Mouse (Mus musculus): Measurements from ENCODE around the gene Cnn3. TPM values are rescaled to one million over a fixed set of nuclear protein-coding genes. Genes with fewer than 3 reads are reported as not detected.

The Cnn3 gene
- total RNA-seq, 2 experiments from 2014 or later: 107 to 110 TPM

DNA sequence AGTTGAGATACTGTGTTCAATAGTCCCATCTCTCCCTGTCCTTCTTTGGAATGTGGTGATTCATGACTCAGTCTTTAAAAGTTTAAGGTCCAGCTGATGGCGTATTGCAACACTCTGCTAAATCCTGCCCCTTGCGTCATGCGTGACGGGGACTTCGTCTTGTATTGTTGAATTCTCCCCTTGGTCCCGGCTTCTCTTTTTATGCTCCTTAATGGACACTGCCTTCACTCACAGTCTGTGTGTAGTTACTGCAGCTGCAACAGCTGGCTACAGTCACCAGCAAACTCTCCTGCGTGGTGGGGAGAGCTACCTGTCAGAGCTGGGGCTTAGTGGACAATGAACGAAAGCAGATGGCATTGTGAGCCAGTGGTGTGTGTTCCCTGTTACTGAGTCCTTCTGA, 23.2 kb downstream of the Cnn3 start:
- DNase-seq (ENCODE audit: low spot score in 2 of 2): no peak

- no peak for DNase-seq (ENCODE audit: low spot score in 2 of 2)
Measured at GRCm38 (mm10) chr3:121451404-121451803, 25.1 kb downstream of the Cnn3 start.

DNA sequence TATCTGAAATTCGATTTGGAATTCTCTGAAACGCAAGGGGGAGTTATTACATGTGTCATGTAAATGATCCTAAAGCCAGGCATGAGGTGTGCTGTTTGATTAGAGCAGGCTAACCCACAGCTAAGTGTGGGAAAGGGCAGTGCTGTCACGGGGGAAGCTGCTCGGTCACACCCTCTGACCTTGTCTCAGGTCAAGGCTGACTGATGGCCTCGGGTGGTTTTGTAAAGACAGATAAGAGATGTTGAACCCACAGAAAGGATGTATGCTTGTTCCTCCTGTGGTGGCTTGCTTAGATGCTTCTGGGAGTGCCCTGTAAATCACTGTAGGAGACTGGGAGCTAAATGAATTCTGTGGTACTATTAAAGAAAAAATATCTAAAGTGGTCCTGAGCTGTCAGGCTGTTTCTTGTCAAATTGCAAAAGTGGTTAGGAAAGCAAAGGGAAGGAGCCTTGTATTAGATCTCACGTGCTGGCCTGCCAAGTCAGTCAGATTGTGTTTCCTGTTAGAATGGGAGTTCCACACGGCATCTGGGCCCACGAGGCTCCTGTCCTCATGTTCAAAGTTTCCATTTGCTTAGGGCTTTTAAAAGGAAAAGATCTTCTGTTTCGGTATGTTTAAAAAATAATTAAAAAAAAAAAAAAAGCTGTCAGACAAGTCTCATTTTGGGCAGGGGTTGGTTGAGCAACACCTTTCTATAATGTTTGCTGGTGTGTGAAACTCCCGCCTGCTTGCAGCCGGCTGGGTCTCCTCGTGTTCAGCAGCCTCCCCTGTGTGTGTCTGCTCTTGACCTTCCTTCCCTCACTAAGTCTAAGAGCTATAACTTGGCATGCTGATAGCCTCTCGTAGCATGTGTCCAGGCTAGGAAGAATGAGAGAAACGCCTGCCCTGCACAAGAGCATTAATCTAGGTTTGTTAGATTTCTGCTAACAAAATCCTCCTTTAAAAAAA, 32.5 kb downstream of the Cnn3 start:
- DNase-seq (ENCODE audit: low spot score in 2 of 2): no peak

DNA sequence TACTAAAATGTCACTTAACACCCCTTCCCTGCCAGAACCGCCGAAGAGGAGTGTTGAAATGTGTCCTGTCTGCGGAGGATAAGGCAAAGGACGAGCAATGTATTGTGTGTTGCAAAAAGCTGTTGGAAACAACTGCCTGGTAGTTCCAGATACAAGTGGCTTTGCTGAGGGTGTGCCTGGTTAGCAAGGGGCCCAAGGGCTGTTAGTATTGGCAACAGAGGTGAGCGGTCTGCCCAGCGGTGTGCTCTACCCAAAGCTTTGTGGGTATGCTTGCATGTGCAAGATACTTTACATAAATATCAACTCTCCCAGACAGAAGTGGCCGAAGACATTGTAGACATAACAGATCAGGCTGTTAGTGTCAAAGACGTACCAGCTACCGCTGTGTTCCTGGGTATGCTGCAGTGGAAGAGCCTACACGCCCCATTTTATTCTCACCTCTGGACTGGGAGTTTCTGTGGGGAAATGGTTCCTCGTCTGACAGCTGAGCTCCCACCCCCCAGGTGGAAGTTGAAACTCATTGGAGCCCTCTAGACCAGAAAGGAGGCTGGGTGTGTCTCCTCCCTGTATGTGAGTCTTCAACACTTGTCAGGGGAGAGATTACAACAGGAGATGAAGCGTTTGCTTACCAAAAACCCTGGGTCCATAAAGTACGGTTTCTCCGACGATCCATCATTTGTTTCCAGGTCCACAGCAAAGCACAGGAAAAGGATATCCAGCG, 34.3 kb downstream of the Cnn3 start:
- no peak for DNase-seq (ENCODE audit: low spot score in 2 of 2)

DNA sequence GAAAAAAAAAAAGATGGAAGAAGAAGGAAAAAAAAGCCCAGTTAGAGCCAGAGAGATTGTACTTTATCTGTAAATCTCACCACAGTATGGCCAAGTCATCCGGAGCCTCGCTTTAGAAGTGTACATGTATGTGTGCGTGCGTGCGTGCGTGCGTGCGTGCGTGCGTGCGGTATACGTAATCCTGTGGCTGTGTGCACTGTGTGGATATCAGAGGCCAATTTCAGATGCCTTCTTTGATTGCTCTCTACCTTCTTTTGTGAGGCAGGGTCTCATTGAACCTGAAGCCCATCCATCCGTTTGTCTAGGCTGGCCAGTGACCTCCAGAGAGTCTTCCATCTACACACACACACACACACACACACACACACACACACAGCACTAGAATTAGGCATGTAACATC, 35.2 kb downstream of the Cnn3 start:
- no peak for DNase-seq (ENCODE audit: low spot score in 2 of 2)

- no peak for DNase-seq (ENCODE audit: low spot score in 2 of 2)
Measured at GRCm38 (mm10) chr3:121462782-121463181, 36.5 kb downstream of the Cnn3 start.

- no peak for DNase-seq (ENCODE audit: low spot score in 2 of 2)
Measured at GRCm38 (mm10) chr3:121464733-121465305, 38.5 kb downstream of the Cnn3 start.

- DNase-seq (ENCODE audit: low spot score in 2 of 2): no peak
Measured at GRCm38 (mm10) chr3:121465795-121466194, 39.5 kb downstream of the Cnn3 start.

GRCm38 (mm10) chr3:121467094-121467552, 40.8 kb downstream of the Cnn3 start:
- DNase-seq (ENCODE audit: low spot score in 2 of 2): no peak

- no peak for DNase-seq (ENCODE audit: low spot score in 2 of 2)
Measured at GRCm38 (mm10) chr3:121468136-121468535, 41.8 kb downstream of the Cnn3 start.

DNA sequence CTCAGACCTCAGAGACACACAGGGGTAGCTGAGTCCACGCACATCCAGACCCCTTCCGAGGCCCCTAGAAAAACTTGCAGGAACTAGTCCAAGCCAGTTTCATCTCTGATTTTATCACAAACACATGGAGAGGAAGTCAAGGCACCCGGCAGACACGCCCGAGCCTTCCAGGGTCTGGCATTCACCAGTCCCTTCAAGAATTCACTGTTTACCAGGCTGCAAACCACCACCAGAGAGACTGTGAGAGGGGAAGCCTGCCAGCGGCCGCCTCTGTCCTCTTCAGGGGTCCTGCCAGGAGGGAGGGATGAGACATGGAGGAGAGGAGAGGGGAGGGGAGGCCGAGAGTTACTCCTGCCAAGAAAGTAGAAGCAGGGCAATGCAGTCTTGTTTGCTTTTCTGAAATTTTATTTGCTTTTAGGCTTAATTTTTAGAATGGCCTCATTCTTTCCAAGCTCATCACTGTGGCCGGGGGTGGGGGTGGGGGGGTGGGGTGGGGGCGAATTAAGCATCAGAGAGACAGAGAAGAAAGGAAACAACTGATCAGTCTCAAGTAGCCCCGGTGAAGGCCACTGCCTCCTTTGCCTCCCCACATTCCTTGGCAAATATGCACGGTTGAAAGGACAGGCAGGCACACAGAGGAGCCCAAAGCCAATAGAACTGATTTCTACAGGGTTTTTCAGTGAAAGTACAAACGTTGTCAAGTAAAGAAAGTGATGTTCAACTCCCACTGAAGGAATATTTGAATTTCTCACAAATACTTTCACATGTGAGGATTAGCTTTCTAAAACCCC, 43.1 kb downstream of the Cnn3 start:
- DNase-seq (ENCODE audit: low spot score in 2 of 2): no peak

DNA sequence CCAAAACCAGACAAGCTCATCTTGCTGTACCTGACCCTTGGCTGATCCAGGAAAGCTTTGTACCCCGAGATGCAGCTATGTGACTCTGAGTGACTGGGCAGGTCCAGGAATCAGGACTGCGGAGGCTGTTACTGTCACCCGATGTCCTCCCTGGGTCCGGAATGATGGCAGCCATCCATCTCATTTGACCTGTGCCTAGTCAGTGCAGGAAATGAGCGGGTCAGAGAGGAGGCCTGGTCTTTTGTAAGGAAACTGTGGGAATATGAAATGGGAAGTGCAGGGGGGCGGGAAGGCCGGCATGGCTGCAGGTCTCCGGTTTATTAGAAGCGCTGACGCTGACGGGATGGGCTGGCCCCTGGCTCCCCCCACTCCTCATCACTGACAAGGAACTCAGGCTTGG, 45.4 kb downstream of the Cnn3 start:
- DNase-seq (ENCODE audit: low spot score in 2 of 2): no peak

GRCm38 (mm10) chr3:121474738-121475137, 48.4 kb downstream of the Cnn3 start:
- DNase-seq (ENCODE audit: low spot score in 2 of 2): no peak

GRCm38 (mm10) chr3:121480030-121480960, 54.0 kb downstream of the Cnn3 start:
- DNase-seq (ENCODE audit: low spot score in 2 of 2): no peak

GRCm38 (mm10) chr3:121480961-121481436, 54.7 kb downstream of the Cnn3 start:
- DNase-seq (ENCODE audit: low spot score in 2 of 2): no peak

DNA sequence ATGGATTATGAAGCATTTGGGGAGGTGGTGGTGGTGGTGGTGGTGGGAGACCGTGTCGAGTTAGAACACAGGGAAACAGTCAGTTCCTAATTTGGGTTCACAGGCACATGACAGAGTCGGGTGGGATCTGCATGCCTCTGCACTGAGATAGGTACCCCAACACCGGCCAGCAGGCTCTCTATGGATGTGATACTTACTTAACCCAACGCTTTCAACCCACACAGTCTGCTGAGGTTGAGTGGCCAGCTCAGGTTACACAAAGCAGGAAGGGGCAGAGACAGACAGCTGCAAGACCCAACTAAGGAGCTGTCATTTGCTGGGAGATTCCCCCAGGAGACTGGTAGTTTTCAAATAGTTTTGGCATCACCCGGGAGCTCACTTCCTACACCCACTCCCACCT, 55.3 kb downstream of the Cnn3 start:
- DNase-seq (ENCODE audit: low spot score in 2 of 2): no peak

DNA sequence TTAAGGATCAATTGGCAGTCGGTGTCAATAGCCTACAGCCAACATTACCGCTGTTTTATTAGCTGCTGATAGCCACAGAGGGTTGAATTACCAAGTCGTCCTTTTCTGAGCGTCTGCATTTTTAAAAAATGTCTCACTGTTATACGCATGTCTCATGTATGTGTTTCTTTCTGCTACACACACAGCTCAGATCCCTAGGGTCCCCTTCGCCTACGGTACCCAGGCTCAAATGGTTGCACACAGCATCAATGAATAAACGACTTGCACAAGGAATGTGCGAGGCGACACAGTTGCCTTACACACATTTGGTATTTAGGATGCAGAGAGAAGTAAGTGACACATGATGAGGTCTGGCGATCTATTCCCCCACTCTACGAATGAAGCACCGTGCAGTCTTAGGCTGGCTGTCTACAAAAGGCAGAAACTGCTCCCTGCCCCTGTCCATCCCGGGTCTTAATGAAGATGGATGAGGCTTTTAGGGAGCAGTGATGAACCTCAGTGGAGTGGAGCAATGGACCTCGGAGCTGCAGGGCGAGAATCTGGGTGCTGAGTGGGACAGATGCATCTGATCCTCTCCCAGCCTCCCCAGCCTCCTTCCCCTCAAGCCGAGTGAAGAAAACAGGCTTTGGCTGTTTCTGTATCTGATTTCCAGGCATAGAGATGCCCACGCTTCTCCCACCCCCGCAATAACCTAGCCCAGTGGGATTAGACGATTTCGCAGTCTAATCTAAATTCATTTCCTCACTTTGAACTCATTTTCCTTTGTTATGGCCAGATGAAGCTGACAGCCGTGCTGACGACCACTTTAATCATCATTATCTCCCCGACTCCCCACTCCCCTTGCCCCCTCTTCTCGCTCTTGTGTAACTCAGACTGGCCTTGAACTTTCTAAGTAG, 57.2 kb downstream of the Cnn3 start:
- DNase-seq (ENCODE audit: low spot score in 2 of 2): peak in 1 of 2 experiments; percentile 66

- DNase-seq (ENCODE audit: low spot score in 2 of 2): no peak
Measured at GRCm38 (mm10) chr3:121485201-121485600, 58.9 kb downstream of the Cnn3 start.

All from layer of hippocampus, adult 18-20 months (tissue).